In genomic region chr3:88408953-88409352, GRCm38 (mm10) we compare ENCODE assay signal across 9 mouse cellular contexts. TPM values are rescaled to one million over a fixed set of nuclear protein-coding genes. Genes with fewer than 3 reads are reported as not detected.
A peak's percentile ranks its signal among the peaks of the same experiment; 100 is the strongest.
DNase-seq lines count a peak whose midpoint lies in the region; ATAC-seq and TF ChIP-seq lines count a peak whose summit lies in the region.
"Had no signal": no experiment of that assay in that cellular context is flagged by ENCODE, and none has a peak within 500 bp of the region (broad histone marks: within the 10 kb centered on the region; RNA-seq: fewer than 3 reads in every experiment).

No protein-coding gene starts in this region.

- no peak for TF ChIP-seq EP300 in ES-Bruce4 (IDR thresholded peaks at IDR 0.05; ENCODE audit: insufficient read depth, low read depth, low read length)

- 56% methylated on average over 5 of the region's 5 CpGs for WGBS in heart, embryonic 11.5 days (ENCODE audit: insufficient replicate concordance)
- 62% methylated on average over 5 of the region's 5 CpGs for WGBS in forebrain, postnatal 0 days
- 47% methylated on average over 5 of the region's 5 CpGs for WGBS in macrophage (ENCODE audit: missing documents)

- TF ChIP-seq CTCF in ES-Bruce4 (IDR thresholded peaks at IDR 0.05; ENCODE audit: low read depth, low read length), result no peak
- no peak for TF ChIP-seq CTCF in forebrain, postnatal 0 days (IDR thresholded peaks at IDR 0.05; ENCODE audit: low read depth)

- H3K9me3 ChIP-seq in heart, embryonic 11.5 days (replicated peaks; ENCODE audit: control insufficient read depth, low read length), result no peaks in the 10 kb centered on the region
- no peaks in the 10 kb centered on the region for H3K9me3 ChIP-seq in ES-Bruce4 (replicated peaks; ENCODE audit: control insufficient read depth, insufficient read depth, low read length, poor library complexity, severe bottlenecking)
- H3K9me3 ChIP-seq in forebrain, postnatal 0 days (ENCODE audit: low read length), result no peaks in the 10 kb centered on the region

- H3K27me3 ChIP-seq in heart, embryonic 11.5 days (ENCODE audit: control insufficient read depth, insufficient read depth, low read length), result no peaks in the 10 kb centered on the region
- no peaks in the 10 kb centered on the region for H3K27me3 ChIP-seq in ES-Bruce4 (ENCODE audit: control insufficient read depth, insufficient read depth, low read length, poor library complexity, severe bottlenecking)
- no peaks in the 10 kb centered on the region for H3K27me3 ChIP-seq in forebrain, postnatal 0 days (ENCODE audit: insufficient read depth, low read length)

- DNase-seq in heart, postnatal 4 days, result no peak
- no peak for DNase-seq in forebrain, postnatal 0 days
- DNase-seq in left cerebral cortex, adult 11 months (ENCODE audit: low spot score), result no peak
- no peak for DNase-seq in testis, postnatal 14 days (ENCODE audit: low spot score)
- DNase-seq in cerebellum, adult 9-10 months, result no peak
- DNase-seq: lung, postnatal 36 days had no signal

- ATAC-seq in heart, embryonic 11.5 days (replicated peaks; ENCODE audit: insufficient number of reproducible peaks, low FRiP score, low TSS enrichment), result no peak
- ATAC-seq in forebrain, postnatal 0 days, result no peak

- peak overlapping the region; percentile 88 for H3K9ac ChIP-seq in heart, embryonic 11.5 days (ENCODE audit: low read depth, low read length)
- peak overlapping the region; percentile 70 for H3K9ac ChIP-seq in ES-Bruce4 (ENCODE audit: low read depth, poor library complexity, severe bottlenecking)
- H3K9ac ChIP-seq in forebrain, postnatal 0 days, result no peak overlapping the region

- H3K4me2 ChIP-seq in heart, embryonic 11.5 days, result peak overlapping the region; percentile 83
- H3K4me2 ChIP-seq in forebrain, postnatal 0 days (ENCODE audit: low read depth), result peak overlapping the region; percentile 63; the same call in 1 of the 2 replicates

- peak overlapping the region; percentile 75 for H3K4me3 ChIP-seq in heart, embryonic 11.5 days (ENCODE audit: low read depth, low read length)
- peak overlapping the region; percentile 71 for H3K4me3 ChIP-seq in ES-Bruce4 (ENCODE audit: low read depth, low read length)
- no peak overlapping the region for H3K4me3 ChIP-seq in forebrain, postnatal 0 days (ENCODE audit: low read depth, low read length)
- H3K4me3 ChIP-seq in macrophage (ENCODE audit: inconsistent target), result peak overlapping the region; percentile 60

- peaks cover 57% of the 10 kb centered on the region for H3K79me2 ChIP-seq in macrophage (ENCODE audit: inconsistent target)

- H3K36me3 ChIP-seq in heart, embryonic 11.5 days (ENCODE audit: control insufficient read depth, insufficient read depth, low read length), result no peaks in the 10 kb centered on the region
- peaks cover under 1% of the 10 kb centered on the region; the same call in 1 of the 2 replicates for H3K36me3 ChIP-seq in ES-Bruce4 (ENCODE audit: control insufficient read depth, insufficient read depth, low read length, poor library complexity, severe bottlenecking)
- peaks cover 27% of the 10 kb centered on the region for H3K36me3 ChIP-seq in forebrain, postnatal 0 days (ENCODE audit: insufficient read depth)
- peaks cover 18% of the 10 kb centered on the region; the same call in 1 of the 2 replicates for H3K36me3 ChIP-seq in macrophage (ENCODE audit: inconsistent target)

- TF ChIP-seq POLR2A in ES-Bruce4 (IDR thresholded peaks at IDR 0.05; ENCODE audit: insufficient read depth, low read length), result no peak

- no peak overlapping the region for H3K27ac ChIP-seq in heart, embryonic 11.5 days (ENCODE audit: low read depth, low read length)
- H3K27ac ChIP-seq in ES-Bruce4 (ENCODE audit: insufficient read depth, low read length) (no peak overlapping the region), macrophage (peak overlapping the region; percentile 88)
- no peak overlapping the region for H3K27ac ChIP-seq in forebrain, postnatal 0 days (ENCODE audit: low read depth, low read length)

- H3K4me1 ChIP-seq in heart, embryonic 11.5 days (ENCODE audit: control insufficient read depth, insufficient read depth, low read length), result peaks cover 14% of the 10 kb centered on the region
- peaks cover 3% of the 10 kb centered on the region for H3K4me1 ChIP-seq in ES-Bruce4 (ENCODE audit: control insufficient read depth, insufficient read depth, low read length)
- peaks cover 7% of the 10 kb centered on the region; the same call in 1 of the 2 replicates for H3K4me1 ChIP-seq in forebrain, postnatal 0 days (ENCODE audit: insufficient read depth)

RNA-seq across cellular contexts. Expression of gene Pmf1, which starts 1.2 kb away (rescaled TPM):
- polyA plus RNA-seq in heart, embryonic 11.5 days (2014; fragmentation: Nextera tagmentation; extraction: Ambion mirVana), result 115 and 118 TPM in 2 replicates
- total RNA-seq in heart, postnatal 4 days (2021), result 10 to 100 TPM; 87.5 to 88.0 TPM
- polyA plus RNA-seq in ES-Bruce4 (2011; ENCODE audit: insufficient read depth, insufficient read length, low read depth, missing spikeins) (88.6 and 102 TPM in 2 replicates), macrophage (2018) (20.9 to 38.7 TPM (median 26.5 TPM) in 3 replicates)
- 22.5 and 23.8 TPM in 2 replicates for total RNA-seq in forebrain, postnatal 0 days (2014; rRNA removed)
- polyA plus RNA-seq in forebrain, postnatal 0 days (2015; fragmentation: Nextera tagmentation; extraction: Ambion mirVana), result 27.4 and 30.5 TPM in 2 replicates
- total RNA-seq in macrophage (2018; cell fraction: chromatin; rRNA removed), result 10 to 100 TPM in 18 of 26 experiments, 1 to 10 TPM in 8; 3.6 to 33.6 (median 15.7) TPM
- 10 to 100 TPM; 11.9 to 27.4 (median 19.5) TPM for total RNA-seq in macrophage (2018; cell fraction: cytosol; rRNA removed)
- total RNA-seq in macrophage (2018; cell fraction: nucleus; rRNA removed), result 10 to 100 TPM in 15 of 26 experiments, 1 to 10 TPM in 11; 4.3 to 40.2 (median 12.1) TPM

RNA-seq across cellular contexts. Expression of gene Slc25a44, which starts 16.0 kb away (rescaled TPM):
- 14.8 and 15.6 TPM in 2 replicates for polyA plus RNA-seq in heart, embryonic 11.5 days (2014; fragmentation: Nextera tagmentation; extraction: Ambion mirVana)
- total RNA-seq in heart, postnatal 4 days (2021), result 10 to 100 TPM; 13.9 to 14.6 TPM
- polyA plus RNA-seq in ES-Bruce4 (2011; ENCODE audit: insufficient read depth, insufficient read length, low read depth, missing spikeins), result 13.5 and 14.7 TPM in 2 replicates
- 51.4 and 63.3 TPM in 2 replicates for total RNA-seq in forebrain, postnatal 0 days (2014; rRNA removed)
- 35.6 and 36.9 TPM in 2 replicates for polyA plus RNA-seq in forebrain, postnatal 0 days (2015; fragmentation: Nextera tagmentation; extraction: Ambion mirVana)
- total RNA-seq in macrophage (2018; cell fraction: chromatin; rRNA removed), result 10 to 100 TPM; 11.1 to 30.9 (median 17.3) TPM
- 10 to 100 TPM; 26.0 to 45.2 (median 33.0) TPM for total RNA-seq in macrophage (2018; cell fraction: cytosol; rRNA removed)
- total RNA-seq in macrophage (2018; cell fraction: nucleus; rRNA removed), result 10 to 100 TPM; 17.6 to 42.3 (median 27.8) TPM
- polyA plus RNA-seq in macrophage (2018), result 23.0 to 38.3 TPM (median 30.3 TPM) in 3 replicates

RNA-seq across cellular contexts. Expression of gene Bglap, which starts 24.7 kb away (rescaled TPM):
- polyA plus RNA-seq in heart, embryonic 11.5 days (2014; fragmentation: Nextera tagmentation; extraction: Ambion mirVana), result not detected in 2 replicates
- total RNA-seq in heart, postnatal 4 days (2021), result not detected
- polyA plus RNA-seq in ES-Bruce4 (2011; ENCODE audit: insufficient read depth, insufficient read length, low read depth, missing spikeins) (not detected in 2 replicates), macrophage (2018) (not detected in 3 replicates)
- 0.76 TPM in 1 of 2 replicates, not detected in the other for total RNA-seq in forebrain, postnatal 0 days (2014; rRNA removed)
- polyA plus RNA-seq in forebrain, postnatal 0 days (2015; fragmentation: Nextera tagmentation; extraction: Ambion mirVana), result not detected in 2 replicates
- total RNA-seq in macrophage (2018; cell fraction: chromatin; rRNA removed), result not detected
- not detected for total RNA-seq in macrophage (2018; cell fraction: cytosol; rRNA removed)
- not detected for total RNA-seq in macrophage (2018; cell fraction: nucleus; rRNA removed)

RNA-seq across cellular contexts. Expression of gene Bglap2, which starts 30.5 kb away (rescaled TPM):
- not detected in 2 replicates for polyA plus RNA-seq in heart, embryonic 11.5 days (2014; fragmentation: Nextera tagmentation; extraction: Ambion mirVana)
- not detected for total RNA-seq in heart, postnatal 4 days (2021)
- polyA plus RNA-seq in ES-Bruce4 (2011; ENCODE audit: insufficient read depth, insufficient read length, low read depth, missing spikeins) (not detected in 2 replicates), macrophage (2018) (not detected in 3 replicates)
- 9.2 TPM in 1 of 2 replicates, not detected in the other for total RNA-seq in forebrain, postnatal 0 days (2014; rRNA removed)
- not detected in 2 replicates for polyA plus RNA-seq in forebrain, postnatal 0 days (2015; fragmentation: Nextera tagmentation; extraction: Ambion mirVana)
- total RNA-seq in macrophage (2018; cell fraction: chromatin; rRNA removed), result not detected
- total RNA-seq in macrophage (2018; cell fraction: cytosol; rRNA removed), result not detected
- total RNA-seq in macrophage (2018; cell fraction: nucleus; rRNA removed), result not detected

RNA-seq across cellular contexts. Expression of gene Bglap3, which starts 36.4 kb away (rescaled TPM):
- polyA plus RNA-seq in heart, embryonic 11.5 days (2014; fragmentation: Nextera tagmentation; extraction: Ambion mirVana), result not detected in 2 replicates
- not detected for total RNA-seq in heart, postnatal 4 days (2021)
- polyA plus RNA-seq in ES-Bruce4 (2011; ENCODE audit: insufficient read depth, insufficient read length, low read depth, missing spikeins), result 1.0 and 1.4 TPM in 2 replicates
- not detected in 2 replicates for total RNA-seq in forebrain, postnatal 0 days (2014; rRNA removed)
- polyA plus RNA-seq in forebrain, postnatal 0 days (2015; fragmentation: Nextera tagmentation; extraction: Ambion mirVana), result not detected in 2 replicates
- not detected for total RNA-seq in macrophage (2018; cell fraction: chromatin; rRNA removed)
- not detected for total RNA-seq in macrophage (2018; cell fraction: cytosol; rRNA removed)
- not detected for total RNA-seq in macrophage (2018; cell fraction: nucleus; rRNA removed)
- not detected in 3 replicates for polyA plus RNA-seq in macrophage (2018)
